Mouse (Mus musculus) ES-E14 (cell line): Measurements from ENCODE around the gene Hoxc12.

Experiments
- CHD2 ChIP-seq: IDR thresholded peaks from 2 replicates; pipeline ENCODE4 v1.6.1; 2014; ENCODE audit warnings: mild to moderate bottlenecking, low read depth, low read length, inconsistent platforms
- HCFC1 ChIP-seq: IDR thresholded peaks from 2 replicates; pipeline ENCODE4 v1.6.1; 2012; ENCODE audit warnings: low read length, inconsistent platforms, borderline replicate concordance; ENCODE audit not compliant: insufficient read depth
- MAFK ChIP-seq: IDR thresholded peaks from 2 replicates; pipeline ENCODE4 v1.6.1; 2014; ENCODE audit warnings: mild to moderate bottlenecking, low read depth, low read length, inconsistent platforms; ENCODE audit not compliant: insufficient read depth
- ZC3H11A ChIP-seq: IDR thresholded peaks from 2 replicates; pipeline ENCODE4 v1.6.1; 2012; ENCODE audit warnings: low read depth, mild to moderate bottlenecking, inconsistent platforms, low read length, borderline replicate concordance
- ZNF384 ChIP-seq: IDR thresholded peaks from 2 replicates; pipeline ENCODE4 v1.6.1; 2012; ENCODE audit warnings: low read depth, low read length, inconsistent platforms

- no peak for TF ChIP-seq ZNF384
- no peak for TF ChIP-seq HCFC1
- no peak for TF ChIP-seq CHD2
- no peak for TF ChIP-seq MAFK
- no peak for TF ChIP-seq ZC3H11A
Measured at GRCm38 (mm10) chr15:102918611-102919265, 17.8 kb upstream of the Hoxc12 start.
